Mouse (Mus musculus) right cerebral cortex, postnatal 25 days (tissue): Measurements from ENCODE around the gene Tcam1.
"Not testable (repeated sequence)": the region's sequence is repeated elsewhere in the genome, so short reads cannot be mapped to it uniquely, and the experiment has no call there.

Experiments used
- DNase-seq: peaks from one replicate; pipeline ENCODE4 v3.0.0; 2022

Tcam1 gene

DNA sequence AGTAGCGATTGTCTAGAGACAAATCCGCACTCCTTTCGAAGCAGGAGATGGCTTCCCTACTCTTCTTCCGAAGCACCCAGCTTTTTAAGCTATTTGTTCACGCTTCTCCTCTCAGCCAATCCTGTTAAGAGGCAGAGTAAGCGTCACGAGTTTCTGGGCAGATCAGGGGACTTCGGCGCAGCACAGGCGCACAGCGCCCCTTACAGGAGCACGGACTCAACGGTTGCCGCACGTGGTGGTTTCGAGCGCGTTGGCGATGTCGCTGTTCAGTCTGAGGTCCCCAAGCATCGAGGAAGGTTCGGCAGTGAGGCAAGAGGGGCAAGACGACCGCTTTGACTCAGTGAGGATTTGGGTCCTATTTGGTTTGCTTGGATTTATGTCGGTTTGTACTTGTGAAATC lies at the start of gene Tcam1:
Tcam1 (plus strand) TSS at position 219 of the 400 bp plus-strand sequence.
- DNase-seq = peak; percentile 87

DNA sequence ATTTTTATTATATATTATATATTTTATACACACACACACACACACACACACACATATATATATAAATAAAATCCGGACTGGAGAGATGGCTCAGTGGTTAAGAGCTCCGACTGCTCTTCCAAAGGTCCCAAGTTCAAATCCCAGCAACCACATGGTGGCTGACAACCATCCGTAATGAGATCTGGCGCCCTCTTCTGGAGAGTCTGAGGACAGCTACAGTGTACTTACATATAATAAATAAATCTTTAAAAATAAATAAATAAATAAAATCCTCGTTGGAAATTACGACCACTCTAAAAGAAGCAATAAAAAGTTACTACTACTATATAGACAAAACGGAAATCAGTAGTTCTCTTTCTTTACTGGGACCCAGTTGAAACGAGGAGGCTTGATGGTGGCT lies 42.5 kb upstream of the Tcam1 start:
- DNase-seq = not testable (repeated sequence)

DNA sequence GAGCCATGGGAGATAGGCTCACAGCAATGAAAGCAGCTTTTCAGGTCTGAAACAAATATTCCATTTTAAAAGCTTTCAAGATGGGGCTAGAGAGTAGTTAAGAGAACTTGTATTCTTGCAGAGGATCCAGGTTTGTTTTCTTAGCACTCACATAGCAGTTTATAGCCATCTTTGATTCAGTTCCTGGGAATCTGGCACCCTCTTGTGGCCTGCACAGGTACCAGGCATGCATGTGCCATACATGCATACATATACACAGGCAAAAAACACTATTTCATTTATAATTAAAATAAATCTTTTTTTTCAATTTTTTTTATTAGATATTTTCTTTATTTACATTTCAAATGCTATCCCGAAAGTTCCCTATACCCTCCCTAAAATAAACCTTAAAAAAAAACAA lies 29.6 kb upstream of the Tcam1 start:
- DNase-seq = no peak

DNA sequence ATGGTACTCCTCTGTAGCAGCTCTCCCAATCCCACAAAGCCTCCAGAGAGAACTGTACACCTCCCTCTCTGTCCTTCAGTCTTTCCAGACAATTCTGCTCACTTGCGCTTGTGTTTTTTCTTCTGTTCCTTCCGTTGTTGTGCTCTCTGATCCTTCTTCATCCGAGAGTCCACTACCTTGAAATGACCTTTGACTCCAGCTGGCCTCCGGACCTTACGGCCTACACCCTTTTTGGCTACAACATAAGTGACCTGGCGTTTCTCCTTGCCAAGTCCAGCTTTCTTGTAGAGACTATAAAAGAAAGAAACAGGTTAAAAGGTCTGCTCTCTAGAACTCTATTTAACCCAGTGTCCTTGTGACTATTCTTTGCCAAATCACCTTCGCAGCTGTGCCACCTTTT lies 27.1 kb upstream of the Tcam1 start:
- no peak for DNase-seq

DNA sequence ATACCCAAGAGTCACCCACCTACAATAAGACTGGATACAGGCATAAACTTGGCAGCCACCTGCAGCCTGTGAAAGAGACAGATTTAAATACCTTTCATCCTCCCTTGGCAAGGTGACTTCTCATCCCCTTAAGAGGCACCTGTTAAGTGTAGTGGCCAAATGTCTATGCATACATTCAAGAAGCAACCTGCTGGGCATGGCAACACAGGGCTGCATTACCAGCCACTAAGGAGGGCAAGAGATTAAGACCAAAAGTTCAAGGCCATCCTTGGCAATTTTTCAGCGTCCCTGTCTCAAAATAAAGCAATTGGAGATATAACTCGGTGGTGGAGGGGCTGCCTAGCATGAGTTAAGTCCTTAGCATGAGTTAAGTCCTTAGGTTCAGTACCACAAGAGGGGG lies 21.7 kb upstream of the Tcam1 start:
- DNase-seq = no peak

DNA sequence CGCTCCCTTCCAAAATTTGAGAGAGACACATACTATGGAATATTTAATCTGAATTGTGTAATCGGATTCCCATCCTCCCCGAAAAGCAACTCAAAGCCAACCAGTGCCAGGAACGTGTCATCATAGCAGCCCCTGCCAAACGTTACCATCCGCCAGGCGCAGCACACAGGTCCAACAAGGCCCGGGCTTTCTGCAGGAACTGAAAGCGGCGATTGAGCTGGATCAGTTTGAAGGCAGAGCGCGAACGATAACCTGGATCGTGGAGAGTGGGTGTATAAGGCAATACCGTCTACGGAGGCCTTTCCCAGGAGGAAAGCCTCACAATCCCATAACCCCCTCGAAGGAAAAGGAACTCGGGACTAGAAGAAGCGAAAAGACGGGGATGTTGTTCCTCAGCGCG lies 21.3 kb upstream of the Tcam1 start:
- DNase-seq = no peak

DNA sequence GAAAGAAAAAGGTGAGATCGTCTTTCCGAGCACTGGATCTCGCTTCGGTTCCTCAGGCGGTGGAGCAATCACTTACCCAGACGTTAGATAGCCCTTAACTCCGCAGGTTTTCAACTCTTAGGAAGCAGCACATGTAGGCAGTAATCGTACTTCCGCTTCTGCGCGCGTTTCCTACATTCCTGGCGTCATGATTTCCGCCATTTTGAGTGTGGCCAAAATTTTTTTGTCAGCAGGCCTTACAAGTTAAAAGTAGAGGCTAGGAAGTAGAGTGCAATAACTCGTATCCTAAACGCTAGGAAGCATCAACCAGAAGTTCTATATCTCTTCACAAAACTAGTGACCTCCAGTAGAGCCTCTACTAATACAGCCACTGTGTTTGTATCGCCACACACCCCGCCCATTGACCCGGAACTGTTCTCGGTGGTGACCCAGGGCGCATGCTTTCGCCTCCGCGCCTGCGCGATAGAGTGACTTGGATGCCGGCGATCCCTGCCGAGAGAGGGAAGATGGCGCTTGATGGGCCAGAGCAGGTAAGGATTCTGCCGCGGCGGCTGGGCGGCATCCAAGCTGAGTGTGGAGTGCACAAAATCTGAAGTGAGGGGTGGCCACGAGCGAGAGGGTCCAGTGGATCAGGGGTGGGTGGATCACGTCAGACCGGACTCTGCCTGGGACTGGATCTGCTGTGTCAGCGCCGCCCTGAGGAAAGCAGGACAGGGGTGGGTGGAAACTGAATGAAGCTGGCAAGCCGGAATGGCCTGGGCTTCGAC lies 20.6 kb upstream of the Tcam1 start, which contains the start of the genes Ftsj3 and Psmc5:
Ftsj3 (minus strand) TSS at position 395 of the 767 bp plus-strand sequence.
Psmc5 (plus strand) TSS at position 470 of the 767 bp plus-strand sequence.
- peak; percentile 95 for DNase-seq

DNA sequence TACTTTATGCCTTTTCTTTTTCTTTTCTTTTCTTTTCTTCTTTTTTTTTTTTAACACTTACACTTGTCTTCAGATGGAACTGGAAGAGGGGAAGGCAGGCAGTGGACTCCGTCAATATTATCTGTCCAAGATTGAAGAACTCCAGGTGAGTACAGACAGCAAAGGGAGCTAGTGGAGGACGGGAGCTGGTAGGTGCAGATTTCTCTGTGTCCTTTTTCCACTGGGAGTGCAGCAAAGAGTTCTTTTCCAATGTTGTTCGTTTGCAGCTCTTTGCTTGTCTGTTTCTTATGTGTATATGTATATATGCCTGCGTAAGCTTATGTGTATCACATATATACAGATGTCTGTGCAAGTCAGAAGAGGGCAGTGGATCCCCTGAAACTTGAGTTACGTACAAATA lies 19.7 kb upstream of the Tcam1 start:
- DNase-seq = no peak

DNA sequence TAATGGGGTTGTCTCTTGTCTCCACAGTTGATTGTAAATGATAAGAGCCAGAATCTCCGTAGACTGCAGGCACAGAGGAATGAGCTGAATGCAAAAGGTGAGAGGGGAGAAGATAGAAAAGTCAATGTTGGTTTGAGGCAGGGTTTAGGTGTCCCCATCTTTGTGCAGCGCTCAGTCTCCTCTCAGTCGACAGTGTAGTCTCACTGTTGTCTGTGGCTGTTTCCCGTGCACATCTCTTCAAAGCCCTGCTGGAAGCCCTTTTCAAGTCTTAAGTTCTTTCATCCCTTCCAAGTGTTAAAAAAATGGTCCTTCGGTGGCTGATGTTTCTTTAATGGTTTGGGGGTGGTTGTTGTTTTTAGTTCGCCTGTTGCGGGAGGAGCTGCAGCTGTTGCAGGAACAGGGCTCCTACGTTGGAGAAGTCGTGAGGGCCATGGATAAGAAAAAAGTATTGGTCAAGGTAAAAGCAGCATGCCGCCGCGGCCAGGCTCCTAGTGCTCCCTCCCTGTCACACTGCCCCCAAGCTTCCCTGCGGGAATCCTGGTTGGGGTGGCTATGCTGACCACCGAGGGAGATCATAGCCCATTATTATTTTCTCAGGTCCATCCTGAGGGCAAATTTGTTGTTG lies 15.5 kb upstream of the Tcam1 start:
- DNase-seq = no peak

DNA sequence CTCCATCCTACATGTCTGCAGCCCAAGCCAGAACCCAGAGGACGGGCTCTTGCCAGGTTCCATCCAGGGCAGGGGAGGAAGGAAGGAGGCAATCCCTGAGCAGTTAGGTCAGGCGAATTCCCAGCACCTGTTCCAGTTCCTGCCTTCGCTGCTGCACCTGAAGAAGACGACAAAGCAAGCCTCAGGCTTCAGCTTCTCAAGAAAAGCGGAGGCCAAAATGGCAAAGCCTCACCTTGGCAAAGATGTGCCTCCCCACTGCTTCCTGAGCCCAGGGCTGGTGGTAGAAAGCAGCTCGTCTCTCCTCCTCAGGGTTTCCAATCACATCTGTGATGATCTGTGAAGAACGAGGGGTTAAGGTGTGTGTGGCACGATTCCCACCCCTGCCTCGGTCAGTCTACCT lies 12.5 kb upstream of the Tcam1 start:
- DNase-seq = no peak

DNA sequence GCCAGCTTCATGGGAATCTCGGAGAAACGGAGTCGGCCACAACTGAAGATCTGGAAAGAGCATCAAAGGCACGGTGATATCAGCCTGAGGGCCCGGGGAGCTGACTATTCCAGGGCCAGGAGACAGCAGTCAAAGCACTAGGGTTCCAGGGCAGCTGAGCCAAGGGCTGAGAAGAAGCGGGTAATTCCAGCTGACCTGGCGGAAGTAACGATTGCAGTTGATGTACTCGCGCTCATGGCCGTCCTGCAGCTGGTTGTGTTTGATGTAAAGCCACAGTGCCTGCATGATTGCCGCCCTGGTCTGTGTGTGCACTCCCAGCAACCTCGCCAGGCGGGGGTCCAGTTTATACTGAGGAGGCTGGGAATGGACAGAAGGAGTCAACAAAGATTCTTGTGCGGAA lies 11.5 kb upstream of the Tcam1 start:
- no peak for DNase-seq

DNA sequence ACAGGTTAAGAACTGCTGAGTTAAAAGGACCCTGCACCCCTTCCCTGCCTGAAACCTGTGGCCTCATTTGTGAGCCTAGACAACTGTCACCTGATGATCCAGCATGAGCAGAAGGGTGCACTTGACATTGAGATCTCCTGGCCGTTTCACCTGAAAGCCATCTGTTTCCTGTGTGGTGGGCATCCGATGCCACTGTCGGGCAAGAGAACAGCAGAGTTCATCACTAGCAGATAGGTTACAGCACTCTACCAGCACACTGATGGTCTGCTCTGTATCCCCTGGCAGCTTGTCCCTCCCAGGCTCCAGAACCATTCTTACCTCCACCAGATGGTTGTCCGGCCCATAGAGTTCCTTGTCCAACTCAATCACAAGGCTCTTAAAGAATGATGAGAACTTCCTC lies 10.9 kb upstream of the Tcam1 start:
- no peak for DNase-seq

DNA sequence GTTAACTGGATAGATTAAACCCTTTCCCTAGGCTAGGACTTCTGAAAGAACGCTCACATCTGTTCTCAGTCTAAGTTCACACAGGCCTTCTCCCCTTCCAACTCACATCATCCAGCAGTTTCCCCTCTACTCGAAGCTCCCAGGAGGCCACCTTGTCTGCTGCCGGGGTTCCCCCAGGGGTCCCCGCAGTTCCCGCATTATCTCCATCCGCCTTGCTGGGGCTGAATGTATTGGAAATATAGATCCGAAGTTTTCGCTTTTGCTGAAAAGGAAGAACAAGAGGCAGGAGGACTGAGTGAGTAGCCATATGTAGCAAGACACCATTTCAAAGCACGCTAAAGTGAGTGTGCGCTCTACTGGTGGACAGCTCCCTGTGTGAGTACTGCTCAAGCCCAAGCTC lies 10.0 kb upstream of the Tcam1 start:
- DNase-seq = no peak

DNA sequence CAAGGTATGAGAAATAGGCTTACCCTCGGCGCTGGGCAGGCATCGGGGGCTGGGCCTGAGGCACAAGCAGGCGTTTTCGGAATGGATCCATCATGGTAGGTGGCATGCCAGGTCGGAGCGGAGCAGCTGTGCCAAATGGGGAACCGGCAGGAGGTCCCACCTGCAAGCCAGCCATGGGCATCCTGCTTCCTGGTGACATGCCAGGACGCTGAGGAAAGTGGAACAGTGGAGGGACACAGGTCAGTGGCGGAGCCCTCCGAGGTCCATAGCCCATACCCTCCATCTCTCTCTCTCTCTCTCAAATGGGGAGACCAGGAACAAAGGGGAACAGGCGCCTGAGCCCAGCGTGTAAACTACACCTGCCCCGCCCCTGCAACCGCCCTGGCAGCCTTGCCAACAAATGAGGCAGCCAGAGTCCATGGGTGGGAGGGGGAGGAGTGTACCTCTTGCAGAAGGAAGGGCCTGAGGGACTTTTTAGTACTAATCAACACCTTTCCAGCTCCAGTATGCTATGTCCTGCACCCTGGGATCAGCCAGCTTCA lies 9.1 kb upstream of the Tcam1 start:
- DNase-seq = no peak

DNA sequence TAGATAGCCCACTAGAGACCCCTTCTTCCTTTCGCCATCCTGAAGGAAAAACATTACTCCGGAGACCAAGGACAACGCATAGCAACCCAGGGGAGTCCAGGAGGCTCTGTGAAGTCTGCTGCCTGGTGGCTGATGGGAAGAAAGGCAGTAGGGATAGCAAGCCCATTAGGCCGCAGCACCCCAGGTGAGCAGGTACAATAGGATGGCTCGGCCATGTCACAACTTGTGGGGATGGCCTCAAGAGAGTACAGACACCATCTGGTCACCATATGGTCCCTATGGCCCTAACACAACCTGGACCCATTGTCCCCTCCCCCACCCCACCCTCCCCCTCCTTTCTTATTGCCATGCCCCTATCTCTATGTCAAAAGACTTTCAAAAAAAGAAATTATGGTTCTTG lies 8.6 kb upstream of the Tcam1 start:
- no peak for DNase-seq

DNA sequence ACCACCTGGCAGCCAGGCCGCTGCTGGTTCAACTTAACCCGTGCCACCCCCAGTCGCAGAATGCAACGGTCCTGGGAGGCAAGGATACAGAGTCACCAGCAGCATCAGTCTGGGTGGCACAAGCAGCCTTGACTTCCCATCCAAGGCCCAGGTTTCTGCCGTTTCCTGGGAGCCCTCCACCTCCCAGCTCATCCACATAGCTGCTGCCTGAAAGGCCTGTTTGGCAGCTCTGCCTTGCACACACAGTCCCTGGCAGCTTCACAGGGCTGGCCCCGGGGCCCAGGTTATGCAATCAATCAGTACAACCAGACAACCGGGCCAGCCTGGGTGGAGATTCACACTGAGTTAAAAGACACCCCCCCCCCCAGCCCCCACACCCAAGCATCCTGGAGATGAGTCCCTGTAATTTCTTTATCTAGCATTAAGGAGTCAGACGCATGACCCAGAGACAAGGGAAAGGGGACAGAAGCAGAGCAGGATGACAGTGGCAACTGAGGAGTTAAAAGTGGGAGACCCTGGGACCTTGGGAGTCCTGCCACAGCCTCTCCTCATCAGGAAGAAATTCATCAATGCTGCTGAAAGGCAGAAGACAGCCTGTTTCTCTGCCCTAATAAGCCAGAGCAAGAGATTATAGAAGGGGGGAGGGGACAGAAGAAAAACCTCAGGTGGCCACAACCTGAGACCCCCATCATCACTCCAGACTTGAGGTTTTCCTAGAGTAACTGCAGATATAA lies 8.0 kb upstream of the Tcam1 start:
- DNase-seq = peak; percentile 30

DNA sequence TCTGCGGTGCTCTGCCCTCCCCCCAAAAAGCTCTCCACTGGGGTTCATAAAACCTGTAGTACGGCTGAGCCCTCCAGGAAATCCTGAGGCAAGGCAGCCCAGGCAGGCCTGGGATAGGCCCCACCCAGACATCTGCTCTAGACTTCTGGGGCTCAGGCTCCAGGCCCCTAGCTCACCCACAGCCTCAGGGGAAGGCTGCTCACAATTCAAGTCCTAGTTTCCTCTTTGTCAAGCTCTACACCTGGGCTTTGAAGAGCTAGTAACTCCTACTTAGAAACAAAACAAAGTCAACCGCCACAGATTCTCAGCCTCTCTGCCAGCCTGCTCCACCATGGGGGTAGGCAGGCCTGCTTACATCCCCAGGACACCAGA lies 7.4 kb upstream of the Tcam1 start:
- DNase-seq = no peak

DNA sequence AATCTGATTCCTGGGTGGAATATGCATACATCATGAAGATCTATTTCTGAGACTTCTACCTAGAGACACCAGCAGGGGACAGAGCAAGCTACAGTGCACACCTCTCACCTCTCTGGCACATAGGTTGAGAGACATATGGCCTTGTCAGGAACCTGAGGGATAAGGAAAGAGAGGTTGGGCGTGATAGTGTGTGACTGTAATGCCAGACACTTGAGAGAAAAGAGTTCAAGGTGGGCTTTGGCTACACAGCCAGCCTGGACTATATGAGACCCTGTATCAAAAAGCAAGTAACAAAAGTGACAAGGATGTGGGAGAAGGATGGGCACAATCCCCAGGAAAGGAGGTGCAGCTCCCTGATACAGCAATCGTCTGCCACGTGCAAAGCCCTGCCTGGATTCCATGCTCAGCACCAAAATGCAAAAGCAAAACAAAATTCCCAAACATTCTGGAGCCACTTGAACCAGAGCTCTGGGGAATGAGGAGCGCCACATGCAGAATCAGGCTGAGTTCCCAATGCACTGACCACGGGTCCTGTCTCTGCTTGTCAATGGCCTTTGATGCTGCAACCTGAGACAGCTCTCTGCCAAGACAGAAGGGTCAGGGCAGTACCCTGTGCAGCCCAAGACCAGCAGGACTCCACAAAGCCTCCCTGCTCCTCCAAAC lies 5.2 kb upstream of the Tcam1 start:
- no peak for DNase-seq

DNA sequence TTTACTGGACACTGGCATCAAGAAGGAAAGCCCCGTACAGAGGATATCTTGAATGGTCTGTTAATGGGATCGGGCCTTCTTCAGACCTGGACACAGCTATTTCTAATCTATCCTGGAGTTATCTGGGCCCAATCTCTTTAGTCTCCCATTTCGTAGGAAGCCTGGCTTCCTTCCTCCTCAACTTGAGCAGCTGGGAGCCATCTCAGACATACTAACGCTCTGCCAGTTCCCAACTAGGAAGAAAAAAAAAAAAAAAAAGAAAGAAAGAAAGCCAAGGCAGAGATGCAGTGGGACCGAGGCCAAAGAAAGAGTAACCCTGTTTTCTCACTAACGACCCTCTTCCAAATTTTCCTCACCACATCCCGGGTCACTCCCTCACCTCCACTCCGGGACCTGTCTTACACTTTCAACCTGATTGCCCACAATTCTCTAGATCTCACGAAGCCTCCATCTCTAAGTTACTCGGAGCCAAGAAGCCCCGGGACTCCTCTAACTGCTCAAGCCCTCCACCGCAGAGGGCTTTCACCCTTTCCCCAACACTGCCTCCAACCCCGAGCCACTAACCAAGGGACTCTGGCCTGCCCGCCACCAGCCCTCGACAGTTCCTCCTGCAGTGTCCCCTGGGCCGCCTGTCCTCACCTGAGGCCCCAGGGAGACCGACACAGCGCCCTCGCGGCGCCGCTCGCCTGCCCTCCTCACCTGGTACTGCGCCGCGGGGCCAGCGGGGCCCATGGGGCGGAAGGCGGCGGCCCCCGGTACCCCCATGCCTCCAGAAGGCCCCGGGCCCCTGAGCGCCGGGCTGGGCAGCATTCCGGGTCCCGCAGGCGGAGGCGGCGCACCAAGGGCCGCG lies 4.5 kb upstream of the Tcam1 start:
- no peak for DNase-seq

DNA sequence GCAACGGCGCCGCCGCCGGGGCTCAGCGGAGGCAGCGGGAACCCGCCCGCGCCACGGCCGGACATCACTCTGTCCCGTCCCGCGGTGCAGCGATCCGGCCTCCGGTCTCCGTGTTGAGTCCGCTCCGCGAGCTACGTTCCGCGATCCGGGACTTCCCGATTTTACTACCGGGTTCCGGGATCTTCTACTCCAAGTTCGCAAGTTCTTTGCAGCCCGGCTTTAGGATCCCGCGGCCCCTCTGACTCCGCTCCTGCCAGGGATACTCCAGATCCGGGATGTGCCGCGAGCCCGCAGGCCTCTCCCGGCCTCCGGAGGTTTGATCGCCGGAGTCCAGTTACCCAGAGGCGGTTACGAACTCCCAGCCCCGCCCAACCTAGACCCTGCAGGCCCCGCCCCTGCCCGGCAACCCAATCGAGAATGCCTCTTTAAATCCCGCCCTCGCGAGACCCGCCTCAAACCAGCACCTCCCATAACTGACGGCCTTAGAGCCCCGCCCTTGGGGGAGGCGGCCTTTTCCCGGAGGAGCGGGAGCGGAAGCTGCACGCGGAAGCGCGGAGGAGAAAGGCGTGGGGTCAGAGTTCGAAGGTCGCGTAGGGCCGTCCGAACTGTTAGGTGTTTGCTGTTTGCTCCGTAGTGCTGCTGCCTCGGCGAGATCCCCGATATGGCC lies 3.7 kb upstream of the Tcam1 start, which contains the start of gene Smarcd2:
Smarcd2 (minus strand) TSS at position 329 of the 667 bp plus-strand sequence.
- DNase-seq = peak; percentile 99

DNA sequence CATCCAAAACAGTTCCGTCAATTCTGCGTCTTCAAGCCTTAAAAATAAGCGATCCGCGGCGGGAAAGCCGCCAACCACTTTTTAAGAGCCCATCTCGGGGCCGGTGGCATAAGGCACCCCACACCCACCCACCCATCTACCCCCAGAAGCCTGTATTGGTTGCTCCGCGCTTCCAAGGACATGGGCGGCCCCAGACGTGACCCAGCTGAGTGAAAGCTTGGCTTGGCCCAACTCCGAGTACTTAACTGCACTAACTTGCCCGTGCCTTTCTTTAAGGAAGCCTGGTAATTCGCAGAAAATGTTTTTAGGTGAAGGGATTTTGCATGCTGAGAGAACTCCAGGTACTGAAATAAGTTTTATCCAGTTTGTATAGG lies 3.2 kb upstream of the Tcam1 start:
- no peak for DNase-seq

DNA sequence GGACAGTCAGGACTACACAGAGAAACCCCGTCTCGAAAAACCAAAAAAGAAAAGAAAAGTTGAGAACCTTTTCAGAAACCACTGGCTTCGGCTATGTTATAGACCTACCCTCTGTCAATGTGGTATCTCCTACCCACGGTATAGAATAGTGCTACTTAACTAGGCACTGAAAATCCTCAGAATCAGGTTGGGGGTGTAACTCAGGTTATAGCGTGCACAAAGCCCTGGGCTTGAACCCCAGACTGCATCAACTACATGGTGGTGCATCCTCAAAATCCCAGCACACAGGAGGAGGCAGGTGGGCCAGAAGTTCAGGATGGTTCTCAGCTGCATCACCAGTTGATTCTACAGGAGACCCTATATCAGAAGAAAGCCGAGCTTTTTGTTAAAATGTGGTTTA lies 2.7 kb upstream of the Tcam1 start:
- DNase-seq = no peak
